Mouse (Mus musculus): ENCODE results near the gene Ier5l. TPM values are rescaled to one million over a fixed set of nuclear protein-coding genes. Genes with fewer than 3 reads are reported as not detected.
A peak's percentile ranks its signal among the peaks of the same experiment; 100 is the strongest.

Gene Ier5l
- 10 to 100 TPM; 12.2 to 13.1 TPM for total RNA-seq (2021)
- long read RNA-seq, experiment 1, transcript Ier5l-201 (1 exons, 2,683 nt): major isoform, 24 of 24 reads
- long read RNA-seq, experiment 1, partial matches to known transcripts: 0 of 24 reads
- long read RNA-seq, experiment 1, other reads (novel, unspliced or antisense): 0 of 24 reads
- long read RNA-seq, experiment 2, transcript Ier5l-201 (1 exons, 2,683 nt): major isoform, 20 of 20 reads
- long read RNA-seq, experiment 2, partial matches to known transcripts: 0 of 20 reads
- long read RNA-seq, experiment 2, other reads (novel, unspliced or antisense): 0 of 20 reads

DNA sequence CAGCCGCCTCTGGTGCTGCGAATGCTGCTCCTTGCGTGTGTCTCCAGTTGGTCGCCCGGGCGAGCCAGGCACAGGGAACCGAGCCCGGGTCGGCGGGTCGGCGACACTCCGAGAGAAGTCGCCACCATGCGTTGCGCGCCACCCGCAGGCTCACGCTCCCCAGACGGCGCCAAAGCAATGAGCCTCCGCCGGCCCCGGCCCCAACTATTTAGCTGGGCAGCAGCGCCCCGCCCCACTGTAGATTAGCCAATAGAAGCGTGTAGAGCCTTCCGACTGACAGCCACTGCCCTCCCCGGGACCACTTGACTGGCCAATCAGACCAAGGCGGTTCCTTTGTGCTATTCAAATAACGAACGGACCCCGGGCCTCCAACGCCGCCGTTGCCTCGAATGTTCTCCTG is at the start of gene Ier5l:
TSS of gene Ier5l (minus strand) at position 181 of the 400 bp plus-strand sequence.
- peak; percentile 94 to 95 for DNase-seq (ENCODE audit: low spot score in 2 of 2)
- peak; percentile 4; the same call in 1 of the 2 replicates for TF ChIP-seq CTCF (conservative IDR thresholded peaks at IDR 0.05)
- Histone ChIP-seq H3K4me3 (peak within 1 kb of the TSS; percentile 83), H3K27ac (peak within 1 kb of the TSS; percentile 93)

- Histone ChIP-seq H3K4me3 (no peak overlapping the region), H3K27ac (no peak overlapping the region)
- no peak for TF ChIP-seq CTCF (conservative IDR thresholded peaks at IDR 0.05)
- no peak for DNase-seq (ENCODE audit: low spot score in 2 of 2)
Observed at GRCm38 (mm10) chr2:30523727-30524126, 49.7 kb upstream of the Ier5l start.

- Histone ChIP-seq H3K27ac (no peak overlapping the region), H3K4me3 (no peak overlapping the region)
- DNase-seq (ENCODE audit: low spot score in 2 of 2): no peak
- TF ChIP-seq CTCF (conservative IDR thresholded peaks at IDR 0.05): no peak
Observed at GRCm38 (mm10) chr2:30510711-30511380, 36.8 kb upstream of the Ier5l start.

GRCm38 (mm10) chr2:30507138-30507727 is 33.2 kb upstream of the Ier5l start:
- Histone ChIP-seq H3K27ac (no peak overlapping the region), H3K4me3 (no peak overlapping the region)
- DNase-seq (ENCODE audit: low spot score in 2 of 2): no peak
- no peak for TF ChIP-seq CTCF (conservative IDR thresholded peaks at IDR 0.05)

GRCm38 (mm10) chr2:30503677-30504621 is 29.9 kb upstream of the Ier5l start:
- DNase-seq (ENCODE audit: low spot score in 2 of 2): peak; percentile 70 to 83
- peak overlapping the region; percentile 11; the same call in 1 of the 2 replicates for H3K4me3 ChIP-seq
- no peak for TF ChIP-seq CTCF (conservative IDR thresholded peaks at IDR 0.05)
- H3K27ac ChIP-seq: peak overlapping the region; percentile 93

DNA sequence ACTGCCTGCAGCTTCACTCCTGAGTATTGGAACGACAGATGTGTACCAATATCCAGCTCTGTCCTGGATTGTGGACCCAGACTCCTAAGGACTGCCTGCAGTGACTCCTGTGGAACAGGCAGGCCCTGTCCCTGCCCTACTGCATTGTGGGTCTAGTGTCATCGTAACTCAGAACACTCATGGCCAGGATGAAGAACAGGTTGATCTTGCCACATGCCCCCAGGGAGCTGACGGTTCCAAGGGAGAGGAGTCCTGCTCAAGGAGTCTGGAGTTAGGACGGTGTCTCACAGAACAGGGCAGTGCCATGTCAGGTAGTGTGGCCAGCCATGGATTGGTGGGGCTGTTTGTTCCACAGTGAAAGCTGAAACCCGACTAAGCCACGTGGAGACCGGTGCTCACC is 27.7 kb upstream of the Ier5l start:
- H3K4me3 ChIP-seq: no peak overlapping the region
- no peak for DNase-seq (ENCODE audit: low spot score in 2 of 2)
- TF ChIP-seq CTCF (conservative IDR thresholded peaks at IDR 0.05): no peak
- H3K27ac ChIP-seq: no peak overlapping the region

- no peak for TF ChIP-seq CTCF (conservative IDR thresholded peaks at IDR 0.05)
- DNase-seq (ENCODE audit: low spot score in 2 of 2): peak; percentile 67 to 80
- H3K4me3 ChIP-seq: peak overlapping the region; percentile 48
- H3K27ac ChIP-seq: peak overlapping the region; percentile 61; the same call in 1 of the 2 replicates
Observed at GRCm38 (mm10) chr2:30495909-30496861, 22.2 kb upstream of the Ier5l start.

- TF ChIP-seq CTCF (conservative IDR thresholded peaks at IDR 0.05): no peak
- no peak for DNase-seq (ENCODE audit: low spot score in 2 of 2)
- Histone ChIP-seq H3K27ac (no peak overlapping the region; the same call in 1 of the 2 replicates), H3K4me3 (peak overlapping the region; percentile 48; the same call in 1 of the 2 replicates)
Observed at GRCm38 (mm10) chr2:30495000-30495908, 21.2 kb upstream of the Ier5l start.

DNA sequence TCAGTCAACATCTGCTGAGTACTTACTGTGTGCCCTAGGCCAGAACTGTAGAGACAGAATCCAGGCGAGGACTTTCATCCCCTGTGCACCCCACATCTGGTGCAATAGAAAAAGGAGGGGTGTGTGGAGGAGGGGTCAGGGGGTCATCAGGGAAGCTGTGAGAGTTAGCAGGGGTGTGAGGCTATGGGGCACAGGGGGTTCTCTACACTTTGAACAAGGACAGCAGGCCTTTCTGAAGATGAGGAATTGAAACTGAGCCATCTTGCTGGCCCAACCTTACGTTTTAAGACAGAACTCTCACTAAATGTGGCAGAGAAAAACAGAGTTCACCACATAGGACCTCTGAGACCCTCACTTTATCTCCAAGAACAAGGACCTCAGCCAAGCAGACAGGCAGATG is 16.4 kb upstream of the Ier5l start:
- no peak for DNase-seq (ENCODE audit: low spot score in 2 of 2)
- TF ChIP-seq CTCF (conservative IDR thresholded peaks at IDR 0.05): no peak

DNA sequence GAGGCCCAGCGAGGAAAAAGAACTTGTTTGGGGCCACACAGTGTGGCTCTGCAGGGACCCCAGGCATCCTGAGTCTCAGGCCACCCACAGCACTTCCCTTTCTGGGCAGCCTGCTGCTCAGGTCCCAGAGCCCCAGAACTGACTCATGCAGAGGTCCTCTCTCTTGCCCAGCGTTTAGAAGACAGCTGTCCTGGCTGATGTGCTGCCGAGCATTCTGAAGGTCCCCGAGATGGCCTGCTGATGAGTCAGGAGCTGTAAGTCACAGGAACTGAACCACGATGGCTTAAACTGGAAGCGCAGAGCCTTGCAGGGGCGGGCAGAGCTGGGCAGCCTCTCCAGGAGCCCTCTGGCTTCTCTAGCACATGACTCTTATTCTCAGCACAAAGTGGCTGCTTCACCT is 13.6 kb upstream of the Ier5l start:
- DNase-seq (ENCODE audit: low spot score in 2 of 2): no peak
- TF ChIP-seq CTCF (conservative IDR thresholded peaks at IDR 0.05): no peak
- Histone ChIP-seq H3K27ac (no peak overlapping the region), H3K4me3 (no peak overlapping the region)

More for the DNA sequence above, 16.4 kb upstream of the Ier5l start:
- no peak overlapping the region for H3K4me3 ChIP-seq
- no peak overlapping the region for H3K27ac ChIP-seq
